Mouse (Mus musculus): Measurements from ENCODE around the gene Spata20. TPM values are rescaled to one million over a fixed set of nuclear protein-coding genes. Genes with fewer than 3 reads are reported as not detected.

The Spata20 gene
- polyA plus RNA-seq, 1 experiment from 2014 or later = 0.37 TPM

- Histone ChIP-seq H3K9ac (replicated peaks; ENCODE audit: low read length) (peak overlapping the region; percentile 81), H3K4me3 (ENCODE audit: low read length) (peak overlapping the region; percentile 77), H3K4me1 (ENCODE audit: insufficient read depth, low read length) (peaks cover 73% of the 10 kb centered on the region), H3K9me3 (ENCODE audit: low read length) (no peaks in the 10 kb centered on the region), H3K36me3 (ENCODE audit: insufficient read depth, low read length) (no peaks in the 10 kb centered on the region), H3K27ac (ENCODE audit: low read length) (peak overlapping the region; percentile 84), H3K4me2 (replicated peaks; ENCODE audit: low read depth, low read length) (peak overlapping the region; percentile 98), H3K27me3 (ENCODE audit: insufficient read depth, low read length) (peaks cover 27% of the 10 kb centered on the region)
- under 1% methylated on average over 42 of the region's 52 CpGs for WGBS
- no peak for ATAC-seq (ENCODE audit: low FRiP score, low TSS enrichment)
Observed at GRCm38 (mm10) chr11:94472916-94473706, 12.9 kb downstream of the Spata20 start.

DNA sequence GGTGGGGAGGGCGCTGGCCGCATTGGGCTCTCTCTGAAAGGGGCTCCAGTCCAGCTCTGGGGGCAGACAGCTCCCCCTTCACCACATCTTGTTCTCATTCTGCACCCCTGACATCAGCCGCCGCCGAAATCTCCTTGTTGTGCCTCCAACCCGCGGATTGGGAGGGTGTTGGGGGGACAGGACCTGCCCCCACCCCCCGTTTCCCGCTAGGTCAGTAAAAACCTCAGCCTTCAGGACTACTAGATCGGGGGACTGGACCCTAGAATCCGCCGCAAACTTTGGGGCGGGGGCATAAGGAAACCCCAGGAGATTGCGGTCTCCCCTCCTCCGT, 13.4 kb downstream of the Spata20 start:
- no peak for ATAC-seq (ENCODE audit: low FRiP score, low TSS enrichment)
- peaks cover 78% of the 10 kb centered on the region for H3K4me1 ChIP-seq (ENCODE audit: insufficient read depth, low read length)

GRCm38 (mm10) chr11:94471740-94472584, 14.0 kb downstream of the Spata20 start:
- no peaks in the 10 kb centered on the region for H3K9me3 ChIP-seq (ENCODE audit: low read length)
- H3K36me3 ChIP-seq (ENCODE audit: insufficient read depth, low read length) = no peaks in the 10 kb centered on the region
- H3K9ac ChIP-seq (replicated peaks; ENCODE audit: low read length) = peak overlapping the region; percentile 81
- peaks cover 84% of the 10 kb centered on the region for H3K4me1 ChIP-seq (ENCODE audit: insufficient read depth, low read length)
- WGBS = 6% methylated on average over 16 of the region's 17 CpGs
- H3K4me2 ChIP-seq (replicated peaks; ENCODE audit: low read depth, low read length) = peak overlapping the region; percentile 98
- H3K27ac ChIP-seq (ENCODE audit: low read length) = no peak overlapping the region; the same call in 1 of the 2 replicates
- peaks cover 22% of the 10 kb centered on the region; the same call in 1 of the 2 replicates for H3K27me3 ChIP-seq (ENCODE audit: insufficient read depth, low read length)
- H3K4me3 ChIP-seq (ENCODE audit: low read length) = peak overlapping the region; percentile 77
- ATAC-seq (ENCODE audit: low FRiP score, low TSS enrichment) = no peak

More for the DNA sequence above, 13.4 kb downstream of the Spata20 start:
- H3K4me3 ChIP-seq (ENCODE audit: low read length) = peak overlapping the region; percentile 77
- H3K4me2 ChIP-seq (replicated peaks; ENCODE audit: low read depth, low read length) = peak overlapping the region; percentile 98
- H3K9ac ChIP-seq (replicated peaks; ENCODE audit: low read length) = peak overlapping the region; percentile 81
- H3K9me3 ChIP-seq (ENCODE audit: low read length) = no peaks in the 10 kb centered on the region
- 0% methylated on average over 15 of the region's 15 CpGs for WGBS
- no peaks in the 10 kb centered on the region for H3K36me3 ChIP-seq (ENCODE audit: insufficient read depth, low read length)
- 0 out of 2 replicates have a peak overlapping the region, but pooled peaks have one; percentile 84 for H3K27ac ChIP-seq (ENCODE audit: low read length)
- H3K27me3 ChIP-seq (ENCODE audit: insufficient read depth, low read length) = peaks cover 24% of the 10 kb centered on the region

DNA sequence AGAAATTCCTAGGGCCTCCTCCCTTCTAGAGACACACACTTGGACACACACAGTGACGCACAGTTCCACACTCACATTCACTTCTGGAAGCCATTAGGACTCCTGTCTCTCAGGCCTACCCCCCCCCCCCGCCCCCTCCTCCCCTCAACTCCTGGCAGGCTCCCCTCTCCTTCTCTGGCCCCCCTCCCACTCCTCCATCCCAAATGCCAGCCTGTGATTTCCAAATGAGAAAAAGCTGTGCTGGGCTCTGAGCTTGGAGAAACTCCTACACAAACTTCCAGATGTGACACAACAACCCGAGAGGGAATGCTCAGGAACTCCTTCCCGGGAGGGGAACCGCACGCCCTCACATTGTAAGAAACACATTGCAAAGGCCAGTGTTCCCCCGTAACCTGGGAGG, 15.6 kb downstream of the Spata20 start:
- peaks cover 17% of the 10 kb centered on the region; the same call in 1 of the 2 replicates for H3K27me3 ChIP-seq (ENCODE audit: insufficient read depth, low read length)
- H3K27ac ChIP-seq (ENCODE audit: low read length) = peak overlapping the region; percentile 48; the same call in 1 of the 2 replicates
- H3K9ac ChIP-seq (replicated peaks; ENCODE audit: low read length) = 0 out of 2 replicates have a peak overlapping the region, but pooled peaks have one; percentile 17
- ATAC-seq (ENCODE audit: low FRiP score, low TSS enrichment) = no peak
- H3K4me3 ChIP-seq (ENCODE audit: low read length) = no peak overlapping the region
- 35% methylated on average over 7 of the region's 7 CpGs for WGBS
- H3K36me3 ChIP-seq (ENCODE audit: insufficient read depth, low read length) = no peaks in the 10 kb centered on the region
- H3K4me2 ChIP-seq (replicated peaks; ENCODE audit: low read depth, low read length) = peak overlapping the region; percentile 98; the same call in 1 of the 2 replicates
- H3K4me1 ChIP-seq (ENCODE audit: insufficient read depth, low read length) = peaks cover 78% of the 10 kb centered on the region
- no peaks in the 10 kb centered on the region for H3K9me3 ChIP-seq (ENCODE audit: low read length)

GRCm38 (mm10) chr11:94469136-94470064, 16.6 kb downstream of the Spata20 start:
- H3K4me1 ChIP-seq (ENCODE audit: insufficient read depth, low read length) = peaks cover 76% of the 10 kb centered on the region

DNA sequence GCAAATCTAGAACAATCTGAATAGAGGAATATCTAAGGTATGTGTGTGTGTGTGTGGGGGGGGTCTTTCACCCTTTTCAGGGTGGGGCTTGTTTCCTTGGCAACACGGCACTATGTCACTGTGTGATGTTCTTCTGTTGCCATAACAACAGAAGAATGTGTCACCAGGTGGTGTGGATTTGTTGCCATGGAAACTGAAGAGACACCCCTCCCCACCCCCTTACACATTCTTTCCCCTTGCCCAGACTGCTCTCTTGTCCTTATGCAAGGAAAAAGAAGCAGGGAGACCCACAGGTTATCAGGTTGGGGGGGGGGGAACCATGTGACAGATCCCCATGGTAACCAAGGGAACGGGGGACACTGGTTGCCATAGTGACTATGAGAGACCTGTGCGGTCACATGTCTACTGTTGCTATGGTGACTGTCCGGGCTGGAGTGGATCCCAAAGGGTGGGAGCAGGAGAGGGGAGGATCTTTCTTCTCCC, 17.4 kb downstream of the Spata20 start:
- Histone ChIP-seq H3K9me3 (ENCODE audit: low read length) (no peaks in the 10 kb centered on the region), H3K4me2 (replicated peaks; ENCODE audit: low read depth, low read length) (no peak overlapping the region), H3K4me3 (ENCODE audit: low read length) (no peak overlapping the region), H3K4me1 (ENCODE audit: insufficient read depth, low read length) (peaks cover 72% of the 10 kb centered on the region), H3K9ac (replicated peaks; ENCODE audit: low read length) (no peak overlapping the region), H3K27me3 (ENCODE audit: insufficient read depth, low read length) (peaks cover 12% of the 10 kb centered on the region; the same call in 1 of the 2 replicates), H3K27ac (ENCODE audit: low read length) (no peak overlapping the region), H3K36me3 (ENCODE audit: insufficient read depth, low read length) (no peaks in the 10 kb centered on the region)
- no peak for ATAC-seq (ENCODE audit: low FRiP score, low TSS enrichment)
- 29% methylated on average over 4 of the region's 4 CpGs for WGBS

More at GRCm38 (mm10) chr11:94469136-94470064, 16.6 kb downstream of the Spata20 start:
- Histone ChIP-seq H3K9me3 (ENCODE audit: low read length) (no peaks in the 10 kb centered on the region), H3K27me3 (ENCODE audit: insufficient read depth, low read length) (peaks cover 12% of the 10 kb centered on the region; the same call in 1 of the 2 replicates), H3K27ac (ENCODE audit: low read length) (peak overlapping the region; percentile 9; the same call in 1 of the 2 replicates), H3K4me3 (ENCODE audit: low read length) (no peak overlapping the region), H3K4me2 (replicated peaks; ENCODE audit: low read depth, low read length) (no peak overlapping the region), H3K36me3 (ENCODE audit: insufficient read depth, low read length) (no peaks in the 10 kb centered on the region), H3K9ac (replicated peaks; ENCODE audit: low read length) (peak overlapping the region; percentile 15; the same call in 1 of the 2 replicates)
- no peak for ATAC-seq (ENCODE audit: low FRiP score, low TSS enrichment)
- 48% methylated on average over 9 of the region's 9 CpGs for WGBS

DNA sequence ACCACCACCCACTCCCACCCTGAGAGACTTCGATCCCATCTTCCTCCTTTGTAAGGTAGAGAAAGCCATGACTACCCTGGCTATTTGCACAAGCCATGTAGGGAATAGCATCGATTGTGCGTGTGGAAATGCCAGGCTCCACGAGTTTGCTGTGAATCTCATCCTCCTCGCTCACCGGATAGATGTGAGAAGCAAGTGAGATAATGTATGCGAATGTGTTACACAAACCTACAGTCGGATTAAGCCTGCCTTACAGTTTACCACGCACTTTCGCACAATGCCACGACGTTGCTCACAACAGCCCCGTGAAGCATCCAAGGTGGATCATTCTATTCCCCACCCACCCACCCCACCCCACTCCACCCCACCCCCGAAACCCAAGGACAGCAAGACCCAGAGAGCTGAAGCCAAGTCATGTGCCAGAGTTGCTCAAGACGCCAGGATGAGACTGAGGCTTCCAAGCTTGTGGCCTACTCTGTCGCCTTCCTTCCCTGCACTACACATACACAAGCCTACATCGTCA, 19.6 kb downstream of the Spata20 start:
- ATAC-seq (ENCODE audit: low FRiP score, low TSS enrichment) = no peak
- Histone ChIP-seq H3K27me3 (ENCODE audit: insufficient read depth, low read length) (peaks cover 5% of the 10 kb centered on the region; the same call in 1 of the 2 replicates), H3K27ac (ENCODE audit: low read length) (no peak overlapping the region), H3K9ac (replicated peaks; ENCODE audit: low read length) (no peak overlapping the region), H3K4me1 (ENCODE audit: insufficient read depth, low read length) (peaks cover 58% of the 10 kb centered on the region), H3K4me2 (replicated peaks; ENCODE audit: low read depth, low read length) (no peak overlapping the region), H3K36me3 (ENCODE audit: insufficient read depth, low read length) (no peaks in the 10 kb centered on the region), H3K4me3 (ENCODE audit: low read length) (no peak overlapping the region), H3K9me3 (ENCODE audit: low read length) (no peaks in the 10 kb centered on the region)
- WGBS = 91% methylated on average over 17 of the region's 17 CpGs

GRCm38 (mm10) chr11:94464170-94464569, 21.8 kb downstream of the Spata20 start:
- Histone ChIP-seq H3K27me3 (ENCODE audit: insufficient read depth, low read length) (no peaks in the 10 kb centered on the region), H3K4me2 (replicated peaks; ENCODE audit: low read depth, low read length) (no peak overlapping the region), H3K36me3 (ENCODE audit: insufficient read depth, low read length) (no peaks in the 10 kb centered on the region), H3K9ac (replicated peaks; ENCODE audit: low read length) (no peak overlapping the region), H3K4me1 (ENCODE audit: insufficient read depth, low read length) (peaks cover 43% of the 10 kb centered on the region), H3K9me3 (ENCODE audit: low read length) (no peaks in the 10 kb centered on the region), H3K4me3 (ENCODE audit: low read length) (no peak overlapping the region), H3K27ac (ENCODE audit: low read length) (no peak overlapping the region)
- WGBS = 18% methylated on average over 2 of the region's 2 CpGs
- ATAC-seq (ENCODE audit: low FRiP score, low TSS enrichment) = no peak
